Mouse (Mus musculus): ENCODE data around the gene Nfic.

DNA sequence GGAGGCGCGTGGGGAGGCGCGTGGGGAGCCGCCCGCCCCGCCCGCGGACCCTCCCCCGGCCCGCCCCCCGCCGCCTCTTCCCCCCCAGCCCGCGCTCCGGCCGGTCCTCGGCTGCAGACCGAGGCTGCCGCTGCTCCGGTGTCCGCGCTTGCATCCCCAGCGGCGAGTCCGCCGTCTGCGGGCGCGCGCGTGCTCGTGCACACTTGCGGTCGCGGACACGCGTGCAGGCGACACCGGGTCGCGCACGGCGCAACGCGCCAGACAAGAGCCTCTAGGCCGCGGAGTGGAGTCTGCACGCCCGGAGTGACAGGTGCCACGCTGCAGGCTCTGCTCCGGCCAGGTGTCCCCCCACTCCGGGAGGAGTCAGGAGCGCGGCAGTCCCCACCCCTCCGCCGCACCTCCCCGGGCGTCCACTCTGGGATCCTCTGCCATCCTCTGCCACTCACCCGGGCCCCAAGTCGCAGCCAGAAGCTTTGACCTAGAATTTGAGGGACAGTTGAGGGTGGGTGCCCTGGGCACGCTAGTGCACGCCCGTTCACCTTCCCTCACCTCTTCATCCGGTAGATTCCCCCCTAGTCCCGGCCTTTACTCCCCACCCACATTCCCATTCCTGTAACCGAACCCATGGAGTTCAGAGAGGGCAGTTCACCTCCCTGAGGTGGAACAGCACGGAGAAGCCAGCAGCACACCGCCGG, 24.5 kb downstream of the Nfic start:
- TF ChIP-seq CTCF (IDR thresholded peaks at IDR 0.05; ENCODE audit: low read depth, low read length) (no peak), POLR2A (IDR thresholded peaks at IDR 0.05; ENCODE audit: borderline replicate concordance, low read depth, low read length) (no peak)
